Mouse (Mus musculus) lung, adult 2 months (tissue): ENCODE measurements around the gene Mypop.

Source experiments
- CTCF ChIP-seq: fragments of 200-500 bp; IDR thresholded peaks from 2 replicates; pipeline ENCODE4 v1.5.1; 2011; ENCODE audit warnings: mild to moderate bottlenecking, low read length, control low read depth; ENCODE audit not compliant: insufficient read depth
- POLR2A ChIP-seq: fragments of 200-500 bp; IDR thresholded peaks from 2 replicates; pipeline ENCODE4 v1.6.1; 2011; ENCODE audit warnings: low read depth, mild to moderate bottlenecking, control low read depth, low read length, borderline replicate concordance; ENCODE audit errors: extremely low read depth

DNA sequence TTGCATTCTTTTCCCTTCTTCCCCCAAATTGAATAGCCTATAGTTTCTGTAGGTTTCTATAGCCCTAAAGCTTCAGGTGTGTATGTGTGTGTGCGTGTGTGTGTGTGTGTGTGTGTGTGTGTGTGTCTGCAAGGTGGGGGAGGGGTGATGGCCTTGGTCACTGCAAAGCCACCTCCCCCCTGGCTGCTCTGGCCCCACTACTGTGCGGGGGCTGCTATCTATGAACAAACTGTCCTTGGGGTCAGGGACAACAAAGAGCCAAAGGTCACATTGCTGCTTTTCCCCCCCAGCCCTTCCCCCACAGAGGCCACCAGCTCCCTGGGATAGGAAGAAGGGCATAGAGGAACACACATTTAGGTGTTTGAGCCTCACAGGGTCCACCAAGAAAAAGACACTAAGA is 21.8 kb downstream of the Mypop start:
- no peak for TF ChIP-seq CTCF
- no peak for TF ChIP-seq POLR2A
